ENCODE assay signal across 22 mouse cellular contexts in the genomic region with DNA sequence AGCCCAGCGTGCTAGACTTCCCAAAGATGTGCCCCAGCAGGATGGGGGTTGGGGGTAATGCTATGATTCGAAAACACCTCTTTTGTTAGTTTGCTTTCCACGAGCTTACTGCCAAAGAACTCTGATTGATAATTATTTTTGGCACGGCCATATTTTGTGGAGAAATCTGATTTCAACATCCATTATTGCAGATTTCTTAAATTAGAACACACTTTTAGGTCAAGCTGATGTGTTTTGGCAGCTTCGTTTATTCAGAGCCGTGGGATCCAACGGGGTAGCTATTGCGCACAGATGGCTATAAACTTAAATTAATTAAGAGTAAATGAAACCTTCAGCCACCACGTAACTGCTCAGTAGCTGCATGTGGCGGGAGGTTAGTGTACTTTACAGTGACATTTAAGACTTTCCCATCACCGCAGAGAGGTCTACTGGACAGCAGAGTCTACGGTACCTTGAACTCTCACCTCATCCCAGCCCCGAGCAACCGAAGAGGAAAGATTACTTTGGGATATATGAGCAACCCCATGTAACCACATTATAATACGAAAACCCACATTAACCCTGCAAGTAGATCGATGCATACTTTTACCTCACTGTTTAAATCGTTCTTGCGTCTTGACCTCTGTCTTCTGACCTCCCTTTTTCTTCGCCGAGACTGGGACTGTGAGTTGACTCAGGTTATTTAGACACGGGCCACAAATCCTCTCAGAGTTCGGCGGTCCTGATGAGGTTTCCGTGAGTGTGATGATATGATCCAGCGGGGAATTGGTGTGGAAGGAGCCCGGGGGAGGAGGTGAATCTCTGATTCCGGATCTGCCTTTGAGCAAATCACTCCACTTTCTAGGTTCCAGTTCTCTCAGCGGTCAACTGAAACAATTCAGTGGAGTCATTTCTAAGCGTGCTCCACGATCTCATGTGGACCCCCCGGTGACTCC. TPM values are rescaled to one million over a fixed set of nuclear protein-coding genes. Genes with fewer than 3 reads are reported as not detected.
A peak's percentile ranks its signal among the peaks of the same experiment; 100 is the strongest.
DNase-seq lines count a peak whose midpoint lies in the region; ATAC-seq and TF ChIP-seq lines count a peak whose summit lies in the region.
"Had no signal": no experiment of that assay in that cellular context is flagged by ENCODE, and none has a peak within 500 bp of the region (broad histone marks: within the 10 kb centered on the region; RNA-seq: fewer than 3 reads in every experiment).

No protein-coding gene starts in this region.

- DNase-seq in adrenal gland, adult 2 months, result peak; percentile 5
- DNase-seq in adrenal gland, adult 18-20 months (ENCODE audit: low spot score in 2 of 2), result no peak
- DNase-seq in kidney, postnatal 0 days (ENCODE audit: low spot score), result peak; percentile 75
- no peak for DNase-seq in kidney, postnatal 25 days
- peak; percentile 65 for DNase-seq in adipocyte (ENCODE audit: low spot score)
- DNase-seq in right cerebral cortex, adult 18-20 months, result no peak
- no peak for DNase-seq in thymus, postnatal 10 days (ENCODE audit: low spot score in 2 of 2)
- DNase-seq: adrenal gland, adult 8-10 months; cerebellum, adult 11-12 months; cerebellum, postnatal 25 days; embryo, embryonic 11 days; gastrocnemius, postnatal 14 days; heart, adult 2 months; kidney, adult 2 months; liver; thymus, adult 18-20 months had no signal

- whole genome bisulfite sequencing in kidney, postnatal 0 days, result 35% methylated on average over 31 of the region's 31 CpGs
- 69% methylated on average over 31 of the region's 31 CpGs for WGBS in lung, embryonic 16.5 days

- H3K27ac ChIP-seq in kidney, postnatal 0 days, result no peak overlapping the region
- H3K27ac ChIP-seq in lung, embryonic 16.5 days (ENCODE audit: low read length), result peak overlapping the region; percentile 39; the same call in 1 of the 2 replicates
- H3K27ac ChIP-seq: forebrain, embryonic 12.5 days; heart, adult 2 months; hindbrain, embryonic 10.5 days; stomach, embryonic 15.5 days had no signal

- peak overlapping the region; percentile 8 for H3K4me2 ChIP-seq in kidney, postnatal 0 days (ENCODE audit: low read length)
- H3K4me2 ChIP-seq in lung, embryonic 16.5 days (ENCODE audit: low read depth, low read length), result no peak overlapping the region
- H3K4me2 ChIP-seq: forebrain, embryonic 12.5 days; stomach, embryonic 15.5 days had no signal

- no peak for TF ChIP-seq CTCF in kidney, postnatal 0 days (IDR thresholded peaks at IDR 0.05; ENCODE audit: low read depth)

- H3K4me1 ChIP-seq in kidney, postnatal 0 days (replicated peaks; ENCODE audit: insufficient read depth, low read length), result no peaks in the 10 kb centered on the region
- H3K4me1 ChIP-seq in lung, embryonic 16.5 days (replicated peaks; ENCODE audit: control insufficient read depth, insufficient read depth, low read length), result peaks cover 3% of the 10 kb centered on the region; the same call in 1 of the 2 replicates
- H3K4me1 ChIP-seq: forebrain, embryonic 12.5 days; hindbrain, embryonic 10.5 days; stomach, embryonic 15.5 days had no signal

- no peaks in the 10 kb centered on the region for H3K36me3 ChIP-seq in kidney, postnatal 0 days (ENCODE audit: insufficient read depth, low read length)
- no peaks in the 10 kb centered on the region for H3K36me3 ChIP-seq in lung, embryonic 16.5 days (ENCODE audit: control insufficient read depth, insufficient read depth, low read length)
- H3K36me3 ChIP-seq: forebrain, embryonic 12.5 days; hindbrain, embryonic 10.5 days; stomach, embryonic 15.5 days had no signal

- no peaks in the 10 kb centered on the region for H3K27me3 ChIP-seq in kidney, postnatal 0 days (ENCODE audit: insufficient read depth, low read length)
- no peaks in the 10 kb centered on the region for H3K27me3 ChIP-seq in lung, embryonic 16.5 days (ENCODE audit: control insufficient read depth, insufficient read depth, low read depth, low read length)
- H3K27me3 ChIP-seq: forebrain, embryonic 12.5 days; stomach, embryonic 15.5 days had no signal

- H3K9ac ChIP-seq in kidney, postnatal 0 days (ENCODE audit: low read depth, low read length), result no peak overlapping the region
- no peak overlapping the region for H3K9ac ChIP-seq in lung, embryonic 16.5 days (ENCODE audit: low read length)
- H3K9ac ChIP-seq: forebrain, embryonic 12.5 days; stomach, embryonic 15.5 days had no signal

- H3K9me3 ChIP-seq in kidney, postnatal 0 days (replicated peaks; ENCODE audit: low read length), result no peaks in the 10 kb centered on the region
- H3K9me3 ChIP-seq in lung, embryonic 16.5 days (ENCODE audit: control insufficient read depth, low read length), result no peaks in the 10 kb centered on the region
- H3K9me3 ChIP-seq: forebrain, embryonic 12.5 days; hindbrain, embryonic 10.5 days; stomach, embryonic 15.5 days had no signal

- ATAC-seq in kidney, postnatal 0 days (replicated peaks; ENCODE audit: low FRiP score, low read depth), result no peak
- peak; percentile 59 for ATAC-seq in lung, embryonic 16.5 days (ENCODE audit: low read depth)

- no peak overlapping the region for H3K4me3 ChIP-seq in kidney, postnatal 0 days (replicated peaks; ENCODE audit: low read depth, low read length)
- H3K4me3 ChIP-seq in lung, embryonic 16.5 days (ENCODE audit: low read length), result no peak overlapping the region
- H3K4me3 ChIP-seq: forebrain, embryonic 12.5 days; heart, adult 2 months; hindbrain, embryonic 10.5 days; stomach, embryonic 15.5 days had no signal

RNA-seq across cellular contexts. Expression of a gene that starts 53.7 kb away (rescaled TPM):
- total RNA-seq in adrenal gland, adult 2 months (2021), result 10 to 100 TPM; 34.9 to 68.3 TPM
- 6.0 and 8.9 TPM in 2 replicates for polyA plus RNA-seq in adrenal gland, adult 2 months (2012; rRNA removed)
- total RNA-seq in adrenal gland, adult 18-20 months (2021), result 10 to 100 TPM; 34.5 to 69.8 TPM
- 11.5 and 14.6 TPM in 2 replicates for polyA plus RNA-seq in kidney, postnatal 0 days (2015; fragmentation: Nextera tagmentation; extraction: Ambion mirVana)
- polyA plus RNA-seq in lung, embryonic 16.5 days (2015; fragmentation: Nextera tagmentation; extraction: Ambion mirVana), result 45.7 and 50.0 TPM in 2 replicates
- total RNA-seq: megakaryocyte-erythroid progenitor cell, adult 5-6 weeks; neutrophil, adult 5-6 weeks had no signal

Comparison
In these comparisons a context has a peak if more than half of its experiments do, and no peak if none do; other contexts are left out.
1. DNase-seq: peak in adrenal gland, adult 2 months (single experiment), kidney, postnatal 0 days (single experiment) and adipocyte (single experiment); none in adrenal gland, adult 18-20 months (0 of 2), kidney, postnatal 25 days (0 of 2), right cerebral cortex, adult 18-20 months (single experiment) and thymus, postnatal 10 days (0 of 2).